Mouse (Mus musculus) MEL (cell line): ENCODE measurements around the gene Dnaaf3.

ENCODE experiments used
- CHD2 ChIP-seq: IDR thresholded peaks from 2 replicates; pipeline ENCODE4 v1.6.1; 2011; ENCODE audit warnings: low read length, improper control_type of control experiment
- CTCF ChIP-seq, 3 experiments: IDR thresholded peaks in 2 of 3; conservative IDR thresholded peaks in 1 of 3; 2 replicates each; pipeline ENCODE4 v1.5.1; 2011 to 2012; ENCODE audit warnings: low read length in 3 of 3, low read depth in 2 of 3, mild to moderate bottlenecking in 2 of 3, improper control_type of control experiment in 1 of 3, inconsistent platforms in 1 of 3, mixed read lengths in 1 of 3, moderate library complexity in 1 of 3; ENCODE audit not compliant: control insufficient read depth in 1 of 3, insufficient read depth in 1 of 3, poor library complexity in 1 of 3, severe bottlenecking in 1 of 3
- EP300 ChIP-seq, 2 experiments: IDR thresholded peaks; 2 replicates each; pipeline ENCODE4 v1.6.1; 2011; ENCODE audit warnings: improper control_type of control experiment in 2 of 2, low read length in 2 of 2, low read depth in 1 of 2, mild to moderate bottlenecking in 1 of 2
- ETS1 ChIP-seq: IDR thresholded peaks from 2 replicates; pipeline ENCODE4 v1.6.1; 2012; ENCODE audit warnings: low read depth, mild to moderate bottlenecking, inconsistent platforms, low read length, improper control_type of control experiment, moderate library complexity
- MEF2A ChIP-seq: IDR thresholded peaks from 2 replicates; pipeline ENCODE4 v1.6.1; 2014; ENCODE audit warnings: low read depth, mild to moderate bottlenecking, inconsistent platforms, low read length, improper control_type of control experiment; ENCODE audit not compliant: poor library complexity, insufficient replicate concordance, severe bottlenecking; ENCODE audit errors: extremely low read depth
- MXI1 ChIP-seq: IDR thresholded peaks from 2 replicates; pipeline ENCODE4 v1.6.1; 2011; ENCODE audit warnings: mild to moderate bottlenecking, low read depth, low read length, improper control_type of control experiment
- MYC ChIP-seq: IDR thresholded peaks from 2 replicates; pipeline ENCODE4 v1.6.1; 2011; ENCODE audit warnings: low read depth, mild to moderate bottlenecking, low read length, improper control_type of control experiment, moderate library complexity
- POLR2A ChIP-seq, 2 experiments: IDR thresholded peaks; 2 replicates each; pipeline ENCODE4 v1.6.1; 2011 to 2012; ENCODE audit warnings: low read length in 2 of 2, mild to moderate bottlenecking in 2 of 2, control low read depth in 1 of 2, improper control_type of control experiment in 1 of 2, low read depth in 1 of 2, moderate library complexity in 1 of 2; ENCODE audit not compliant: control insufficient read depth in 1 of 2, insufficient read depth in 1 of 2, poor library complexity in 1 of 2
- TCF12 ChIP-seq: IDR thresholded peaks from 2 replicates; pipeline ENCODE4 v1.6.1; 2014; ENCODE audit warnings: low read depth, mild to moderate bottlenecking, inconsistent platforms, low read length, improper control_type of control experiment, moderate library complexity
- USF1 ChIP-seq: IDR thresholded peaks from 2 replicates; pipeline ENCODE4 v1.6.1; 2014; ENCODE audit warnings: low read depth, mild to moderate bottlenecking, inconsistent platforms, low read length, improper control_type of control experiment, moderate library complexity

- TF ChIP-seq MXI1: no peak
- no peak for TF ChIP-seq CTCF (IDR thresholded peaks at IDR 0.05 in 2 of 3, conservative IDR thresholded peaks at IDR 0.05 in 1 of 3; ENCODE audit: control insufficient read depth in 1 of 3, insufficient read depth in 1 of 3, low read depth in 2 of 3, low read length in 3 of 3, poor library complexity in 1 of 3, severe bottlenecking in 1 of 3)
- no peak for TF ChIP-seq USF1
- no peak for TF ChIP-seq ETS1
- no peak for TF ChIP-seq EP300 (IDR thresholded peaks at IDR 0.05; ENCODE audit: low read depth in 1 of 2, low read length in 2 of 2)
- TF ChIP-seq TCF12: no peak
- TF ChIP-seq CHD2: no peak
- TF ChIP-seq MEF2A: no peak
- no peak for TF ChIP-seq POLR2A (IDR thresholded peaks at IDR 0.05; ENCODE audit: control insufficient read depth in 1 of 2, insufficient read depth in 1 of 2, low read depth in 1 of 2, low read length in 2 of 2, poor library complexity in 1 of 2)
- TF ChIP-seq MYC: no peak
Measured at GRCm38 (mm10) chr7:4542013-4542412, 9.8 kb upstream of the Dnaaf3 start.
